Mouse (Mus musculus): ENCODE data around the gene Nox4. TPM values are rescaled to one million over a fixed set of nuclear protein-coding genes. Genes with fewer than 3 reads are reported as not detected.
"Not testable (repeated sequence)": the region's sequence is repeated elsewhere in the genome, so short reads cannot be mapped to it uniquely, and the experiment has no call there.

The Nox4 gene
- polyA plus RNA-seq, 1 experiment from 2014 or later, result 6.8 TPM

- 47% methylated on average over 2 of the region's 2 CpGs for WGBS
- Histone ChIP-seq H3K4me3 (ENCODE audit: low read length) (no peak overlapping the region), H3K36me3 (ENCODE audit: control insufficient read depth, insufficient read depth, low read length) (no peaks in the 10 kb centered on the region)
These were observed 106.9 kb downstream of the Nox4 start for GRCm38 (mm10) chr7:87352818-87353217.

DNA sequence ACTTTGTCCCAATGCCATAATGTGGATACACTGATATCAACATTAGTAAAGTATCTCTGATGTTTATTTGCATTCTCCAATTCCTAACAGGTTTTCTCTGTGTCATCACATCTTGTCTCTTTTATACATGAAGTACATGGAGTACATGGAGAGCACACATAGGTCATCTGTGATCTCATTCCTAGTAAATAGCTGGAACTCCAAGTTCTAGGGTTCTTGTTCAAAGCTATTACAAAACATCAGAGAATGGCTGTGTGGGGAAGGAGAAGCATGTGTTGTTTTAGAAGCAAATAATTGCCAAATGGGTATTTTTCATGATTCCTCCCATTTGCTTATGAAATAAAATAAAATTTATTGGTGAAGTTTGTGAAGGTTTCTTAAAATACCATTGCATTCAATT is 121.9 kb downstream of the Nox4 start:
- no peak for ATAC-seq (ENCODE audit: low FRiP score, low TSS enrichment)
- no peaks in the 10 kb centered on the region for H3K4me1 ChIP-seq (ENCODE audit: control insufficient read depth, insufficient read depth, low read length)
- no peaks in the 10 kb centered on the region for H3K27me3 ChIP-seq (ENCODE audit: control insufficient read depth, insufficient read depth, low read length)
- H3K9me3 ChIP-seq (ENCODE audit: control insufficient read depth, low read length), result no peaks in the 10 kb centered on the region
- H3K4me2 ChIP-seq (replicated peaks; ENCODE audit: low read depth, low read length), result no peak overlapping the region
- H3K36me3 ChIP-seq (ENCODE audit: control insufficient read depth, insufficient read depth, low read length), result no peaks in the 10 kb centered on the region
- no peak overlapping the region for H3K9ac ChIP-seq (ENCODE audit: low read depth, low read length)
- H3K4me3 ChIP-seq (ENCODE audit: low read length), result no peak overlapping the region
- H3K27ac ChIP-seq (ENCODE audit: low read depth, low read length), result no peak overlapping the region

More at GRCm38 (mm10) chr7:87352818-87353217, 106.9 kb downstream of the Nox4 start:
- H3K4me2 ChIP-seq (replicated peaks; ENCODE audit: low read depth, low read length), result no peak overlapping the region
- no peaks in the 10 kb centered on the region for H3K27me3 ChIP-seq (ENCODE audit: control insufficient read depth, insufficient read depth, low read length)
- H3K27ac ChIP-seq (ENCODE audit: low read depth, low read length), result no peak overlapping the region
- no peak for ATAC-seq (ENCODE audit: low FRiP score, low TSS enrichment)
- H3K9ac ChIP-seq (ENCODE audit: low read depth, low read length), result no peak overlapping the region
- H3K4me1 ChIP-seq (ENCODE audit: control insufficient read depth, insufficient read depth, low read length), result no peaks in the 10 kb centered on the region
- no peaks in the 10 kb centered on the region for H3K9me3 ChIP-seq (ENCODE audit: control insufficient read depth, low read length)

GRCm38 (mm10) chr7:87369131-87369530 is 123.2 kb downstream of the Nox4 start:
- H3K27me3 ChIP-seq (ENCODE audit: control insufficient read depth, insufficient read depth, low read length), result no peaks in the 10 kb centered on the region
- H3K4me2 ChIP-seq (replicated peaks; ENCODE audit: low read depth, low read length), result no peak overlapping the region
- H3K4me1 ChIP-seq (ENCODE audit: control insufficient read depth, insufficient read depth, low read length), result no peaks in the 10 kb centered on the region
- no peak overlapping the region for H3K9ac ChIP-seq (ENCODE audit: low read depth, low read length)
- WGBS, result 82% methylated on average over 1 of the region's 1 CpGs
- no peak overlapping the region for H3K27ac ChIP-seq (ENCODE audit: low read depth, low read length)
- no peak for ATAC-seq (ENCODE audit: low FRiP score, low TSS enrichment)
- H3K9me3 ChIP-seq (ENCODE audit: control insufficient read depth, low read length), result no peaks in the 10 kb centered on the region
- no peak overlapping the region for H3K4me3 ChIP-seq (ENCODE audit: low read length)
- H3K36me3 ChIP-seq (ENCODE audit: control insufficient read depth, insufficient read depth, low read length), result no peaks in the 10 kb centered on the region

DNA sequence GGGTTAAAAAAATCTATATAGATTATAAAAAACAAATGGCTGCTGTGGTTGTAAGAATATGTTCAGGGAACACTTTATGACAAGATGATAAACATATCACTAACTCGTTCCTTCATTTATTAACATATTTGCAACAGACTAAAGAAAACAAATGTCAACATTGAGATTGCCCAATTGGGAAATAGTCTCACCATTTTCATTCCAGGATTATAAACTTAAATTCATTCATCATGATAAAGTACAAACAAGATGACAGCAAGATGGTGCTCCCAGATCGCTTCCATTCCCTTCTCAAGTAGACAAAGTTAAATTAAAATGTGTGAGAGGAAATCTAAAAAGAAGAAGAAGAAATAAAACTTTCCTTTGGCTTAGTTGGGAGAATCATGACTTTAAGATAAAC is 124.9 kb downstream of the Nox4 start:
- Histone ChIP-seq H3K4me3 (ENCODE audit: low read length) (no peak overlapping the region), H3K36me3 (ENCODE audit: control insufficient read depth, insufficient read depth, low read length) (no peaks in the 10 kb centered on the region), H3K4me2 (replicated peaks; ENCODE audit: low read depth, low read length) (no peak overlapping the region), H3K9me3 (ENCODE audit: control insufficient read depth, low read length) (no peaks in the 10 kb centered on the region), H3K27me3 (ENCODE audit: control insufficient read depth, insufficient read depth, low read length) (no peaks in the 10 kb centered on the region), H3K9ac (ENCODE audit: low read depth, low read length) (no peak overlapping the region), H3K27ac (ENCODE audit: low read depth, low read length) (no peak overlapping the region), H3K4me1 (ENCODE audit: control insufficient read depth, insufficient read depth, low read length) (no peaks in the 10 kb centered on the region)
- no peak for ATAC-seq (ENCODE audit: low FRiP score, low TSS enrichment)
- WGBS, result 81% methylated on average over 2 of the region's 2 CpGs

DNA sequence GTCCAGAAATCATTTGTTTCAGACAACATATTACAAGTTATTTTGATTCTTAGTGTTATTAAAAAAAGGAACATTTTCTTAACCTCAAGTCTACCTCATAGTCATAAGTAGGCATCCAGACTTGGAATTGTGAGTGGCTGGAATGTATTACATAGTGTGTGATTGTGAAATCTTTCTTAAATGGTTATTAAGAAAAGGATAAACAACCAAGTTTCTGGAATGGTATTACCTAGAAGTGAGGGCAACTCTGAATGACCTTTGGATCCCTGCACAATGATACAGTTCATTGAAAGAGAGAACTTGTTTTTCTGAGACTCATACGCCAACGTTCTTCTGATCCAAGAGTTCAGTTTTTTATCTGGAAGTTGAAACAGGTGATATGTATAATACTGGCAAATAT is 125.4 kb downstream of the Nox4 start:
- H3K27ac ChIP-seq (ENCODE audit: low read depth, low read length), result no peak overlapping the region
- no peak for ATAC-seq (ENCODE audit: low FRiP score, low TSS enrichment)
- WGBS, result 89% methylated on average over 2 of the region's 2 CpGs
- H3K9ac ChIP-seq (ENCODE audit: low read depth, low read length), result no peak overlapping the region
- H3K9me3 ChIP-seq (ENCODE audit: control insufficient read depth, low read length), result no peaks in the 10 kb centered on the region
- H3K36me3 ChIP-seq (ENCODE audit: control insufficient read depth, insufficient read depth, low read length), result no peaks in the 10 kb centered on the region
- H3K4me1 ChIP-seq (ENCODE audit: control insufficient read depth, insufficient read depth, low read length), result no peaks in the 10 kb centered on the region
- no peaks in the 10 kb centered on the region for H3K27me3 ChIP-seq (ENCODE audit: control insufficient read depth, insufficient read depth, low read length)
- H3K4me2 ChIP-seq (replicated peaks; ENCODE audit: low read depth, low read length), result no peak overlapping the region
- no peak overlapping the region for H3K4me3 ChIP-seq (ENCODE audit: low read length)

GRCm38 (mm10) chr7:87374322-87374721 is 128.4 kb downstream of the Nox4 start:
- Histone ChIP-seq H3K36me3 (ENCODE audit: control insufficient read depth, insufficient read depth, low read length) (no peaks in the 10 kb centered on the region), H3K27ac (ENCODE audit: low read depth, low read length) (no peak overlapping the region), H3K27me3 (ENCODE audit: control insufficient read depth, insufficient read depth, low read length) (no peaks in the 10 kb centered on the region), H3K9me3 (ENCODE audit: control insufficient read depth, low read length) (no peaks in the 10 kb centered on the region), H3K4me2 (replicated peaks; ENCODE audit: low read depth, low read length) (no peak overlapping the region), H3K4me3 (ENCODE audit: low read length) (no peak overlapping the region), H3K4me1 (ENCODE audit: control insufficient read depth, insufficient read depth, low read length) (no peaks in the 10 kb centered on the region), H3K9ac (ENCODE audit: low read depth, low read length) (no peak overlapping the region)
- no peak for ATAC-seq (ENCODE audit: low FRiP score, low TSS enrichment)

DNA sequence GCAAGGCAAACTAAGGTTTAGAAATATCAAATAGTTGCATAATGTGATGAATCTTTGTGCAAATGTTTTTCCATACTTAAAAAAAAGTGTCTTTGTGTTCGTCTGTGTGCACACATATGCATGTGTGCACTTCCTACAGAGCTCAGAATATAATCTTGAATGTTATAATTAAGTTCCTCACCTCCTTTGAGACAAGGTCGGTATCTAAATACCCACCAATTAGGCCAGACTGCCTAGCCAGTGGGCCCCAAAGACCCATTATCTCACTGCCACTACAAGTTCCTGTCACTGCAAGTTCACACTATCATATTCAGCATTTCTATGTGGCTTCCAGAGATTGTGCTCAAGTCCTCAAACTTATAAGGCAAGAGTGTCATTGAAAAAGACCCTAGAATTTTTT is 129.0 kb downstream of the Nox4 start:
- no peak for ATAC-seq (ENCODE audit: low FRiP score, low TSS enrichment)
- no peak overlapping the region for H3K9ac ChIP-seq (ENCODE audit: low read depth, low read length)
- no peaks in the 10 kb centered on the region for H3K36me3 ChIP-seq (ENCODE audit: control insufficient read depth, insufficient read depth, low read length)
- no peaks in the 10 kb centered on the region for H3K9me3 ChIP-seq (ENCODE audit: control insufficient read depth, low read length)
- H3K27me3 ChIP-seq (ENCODE audit: control insufficient read depth, insufficient read depth, low read length), result no peaks in the 10 kb centered on the region
- no peak overlapping the region for H3K4me2 ChIP-seq (replicated peaks; ENCODE audit: low read depth, low read length)
- no peaks in the 10 kb centered on the region for H3K4me1 ChIP-seq (ENCODE audit: control insufficient read depth, insufficient read depth, low read length)
- no peak overlapping the region for H3K27ac ChIP-seq (ENCODE audit: low read depth, low read length)
- no peak overlapping the region for H3K4me3 ChIP-seq (ENCODE audit: low read length)
- WGBS, result 70% methylated on average over 2 of the region's 2 CpGs

DNA sequence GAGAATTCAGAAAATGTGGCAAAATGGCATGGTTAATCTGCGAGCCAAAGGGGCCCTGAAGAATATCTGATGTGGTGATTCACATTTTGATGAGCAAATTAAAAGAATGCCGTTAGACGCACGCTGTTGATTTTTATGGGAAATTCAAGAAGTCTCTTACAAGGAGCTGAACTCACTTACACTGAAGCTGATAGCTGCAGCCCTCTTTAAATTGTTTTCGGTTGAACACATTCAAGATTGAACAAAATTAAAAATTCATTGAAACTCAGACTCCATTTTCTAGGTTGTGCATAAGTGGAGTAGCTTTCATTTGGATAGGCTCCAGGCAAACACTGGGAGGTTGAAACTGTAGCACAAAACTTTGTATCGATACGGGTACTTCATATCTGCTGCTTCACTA is 151.1 kb downstream of the Nox4 start:
- Histone ChIP-seq H3K4me1 (ENCODE audit: control insufficient read depth, insufficient read depth, low read length) (no peaks in the 10 kb centered on the region), H3K36me3 (ENCODE audit: control insufficient read depth, insufficient read depth, low read length) (no peaks in the 10 kb centered on the region), H3K4me2 (replicated peaks; ENCODE audit: low read depth, low read length) (no peak overlapping the region), H3K27me3 (ENCODE audit: control insufficient read depth, insufficient read depth, low read length) (no peaks in the 10 kb centered on the region), H3K9me3 (ENCODE audit: control insufficient read depth, low read length) (no peaks in the 10 kb centered on the region), H3K27ac (ENCODE audit: low read depth, low read length) (no peak overlapping the region), H3K9ac (ENCODE audit: low read depth, low read length) (no peak overlapping the region), H3K4me3 (ENCODE audit: low read length) (no peak overlapping the region)
- no peak for ATAC-seq (ENCODE audit: low FRiP score, low TSS enrichment)
- 75% methylated on average over 7 of the region's 7 CpGs for WGBS

- not testable (repeated sequence) for H3K9ac ChIP-seq (ENCODE audit: low read depth, low read length); H3K4me3 ChIP-seq (ENCODE audit: low read length); H3K4me1 ChIP-seq (ENCODE audit: control insufficient read depth, insufficient read depth, low read length); H3K36me3 ChIP-seq (ENCODE audit: control insufficient read depth, insufficient read depth, low read length); H3K9me3 ChIP-seq (ENCODE audit: control insufficient read depth, low read length); H3K4me2 ChIP-seq (replicated peaks; ENCODE audit: low read depth, low read length); H3K27me3 ChIP-seq (ENCODE audit: control insufficient read depth, insufficient read depth, low read length); H3K27ac ChIP-seq (ENCODE audit: low read depth, low read length); ATAC-seq (ENCODE audit: low FRiP score, low TSS enrichment)
- WGBS, result 4% methylated on average over 4 of the region's 4 CpGs
These were observed 165.5 kb downstream of the Nox4 start for GRCm38 (mm10) chr7:87411373-87411772.

DNA sequence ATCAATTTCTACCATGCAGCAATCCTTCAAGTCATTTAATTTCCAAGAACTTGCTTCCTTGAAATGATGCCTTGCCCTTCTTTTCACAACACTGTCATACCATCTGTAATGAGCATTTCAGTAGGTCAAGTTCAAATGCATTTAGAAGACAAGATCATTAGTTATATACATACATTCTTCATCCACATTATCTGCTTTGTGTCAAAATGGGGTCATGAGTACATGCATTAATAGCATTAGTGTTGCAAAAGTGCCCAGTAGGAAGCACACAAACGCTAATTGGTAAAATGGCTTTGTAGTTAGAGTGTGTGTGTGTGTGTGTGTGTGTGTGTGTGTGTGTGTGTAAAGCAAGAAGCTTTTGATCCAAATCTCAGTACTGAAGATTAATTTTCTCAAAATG is 167.4 kb downstream of the Nox4 start:
- Histone ChIP-seq H3K9me3 (ENCODE audit: control insufficient read depth, low read length) (no peaks in the 10 kb centered on the region), H3K9ac (ENCODE audit: low read depth, low read length) (no peak overlapping the region), H3K4me2 (replicated peaks; ENCODE audit: low read depth, low read length) (no peak overlapping the region), H3K4me1 (ENCODE audit: control insufficient read depth, insufficient read depth, low read length) (no peaks in the 10 kb centered on the region), H3K27ac (ENCODE audit: low read depth, low read length) (no peak overlapping the region), H3K4me3 (ENCODE audit: low read length) (no peak overlapping the region), H3K36me3 (ENCODE audit: control insufficient read depth, insufficient read depth, low read length) (no peaks in the 10 kb centered on the region), H3K27me3 (ENCODE audit: control insufficient read depth, insufficient read depth, low read length) (no peaks in the 10 kb centered on the region)
- no peak for ATAC-seq (ENCODE audit: low FRiP score, low TSS enrichment)
- WGBS, result 81% methylated on average over 1 of the region's 1 CpGs
